Mouse (Mus musculus) kidney, embryonic 15.5 days (tissue): ENCODE measurements at regions not wholly inside any gene's neighbourhood (a gene's known extent, or its start where the extent isn't known, plus 50 kb on each side); places are given as distances from the start of the nearest gene placed in this dataset.

Source experiments
- ATAC-seq: fragments of 200-750 bp; cut with Nextera tagmentation; replicated peaks from 2 replicates; pipeline ENCODE4 v1.8.0; 2017; ENCODE audit warnings: moderate TSS enrichment; ENCODE audit not compliant: low FRiP score
- H3K27ac ChIP-seq: fragments of 300-500 bp; sonication (generic); 2 replicates; pipeline ENCODE4 v1.5.1; 2015; ENCODE audit warnings: mild to moderate bottlenecking, inconsistent platforms
- H3K27me3 ChIP-seq: fragments of 300-500 bp; sonication (generic); 2 replicates; pipeline ENCODE4 v1.6.1; 2015; ENCODE audit warnings: inconsistent platforms
- H3K36me3 ChIP-seq: fragments of 300-500 bp; sonication (generic); 2 replicates; pipeline ENCODE4 v1.6.1; 2015; ENCODE audit warnings: inconsistent platforms
- H3K4me1 ChIP-seq: fragments of 300-500 bp; sonication (generic); 2 replicates; pipeline ENCODE4 v1.6.1; 2015; ENCODE audit warnings: inconsistent platforms
- H3K4me2 ChIP-seq: fragments of 300-500 bp; sonication (generic); 2 replicates; pipeline ENCODE4 v1.6.1; 2015; ENCODE audit warnings: moderate library complexity, mild to moderate bottlenecking, inconsistent platforms
- H3K4me3 ChIP-seq: fragments of 300-500 bp; sonication (generic); replicated peaks from 2 replicates; pipeline ENCODE4 v1.5.1; 2015; ENCODE audit warnings: mild to moderate bottlenecking, inconsistent platforms
- H3K9ac ChIP-seq: fragments of 300-500 bp; sonication (generic); 2 replicates; pipeline ENCODE4 v1.6.1; 2015; ENCODE audit warnings: mild to moderate bottlenecking, inconsistent platforms
- H3K9me3 ChIP-seq: fragments of 300-500 bp; sonication (generic); replicated peaks from 2 replicates; pipeline ENCODE4 v1.6.1; 2016; ENCODE audit warnings: inconsistent platforms
- WGBS: fragments of 180-500 bp; shearing (Covaris S2); methylation state at CpG from one replicate; pipeline ENCODE4 v1.1.7; 2015; ENCODE audit warnings: mixed read lengths; 5-methylcytosine and 5-hydroxymethylcytosine counted together

DNA sequence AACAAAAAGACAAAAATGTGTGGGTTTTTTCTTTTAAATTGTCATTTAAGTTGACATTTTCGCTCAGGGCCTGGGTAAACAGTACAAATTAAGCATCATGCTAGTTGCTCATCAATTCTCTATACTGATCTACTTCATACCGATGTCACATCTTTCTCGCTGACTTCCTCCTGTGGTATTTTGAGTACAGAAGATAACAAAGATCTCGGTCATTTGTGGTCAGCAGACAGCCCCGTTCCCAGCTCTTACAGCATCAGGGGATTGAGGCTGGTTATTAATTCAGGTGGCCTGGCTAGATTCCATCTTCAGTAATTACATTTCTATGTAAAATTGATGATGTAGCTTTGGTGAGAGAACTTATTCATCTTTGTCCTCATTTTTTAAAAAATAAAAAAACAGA is 483.6 kb upstream of the Gm11114 start:
- Histone ChIP-seq H3K27ac (no peak overlapping the region), H3K4me3 (no peak overlapping the region), H3K4me2 (no peak overlapping the region), H3K27me3 (no peaks in the 10 kb centered on the region), H3K9me3 (no peaks in the 10 kb centered on the region), H3K36me3 (no peaks in the 10 kb centered on the region), H3K9ac (no peak overlapping the region), H3K4me1 (no peaks in the 10 kb centered on the region)
- 86% methylated on average over 5 of the region's 5 CpGs for whole genome bisulfite sequencing
- ATAC-seq = no peak

DNA sequence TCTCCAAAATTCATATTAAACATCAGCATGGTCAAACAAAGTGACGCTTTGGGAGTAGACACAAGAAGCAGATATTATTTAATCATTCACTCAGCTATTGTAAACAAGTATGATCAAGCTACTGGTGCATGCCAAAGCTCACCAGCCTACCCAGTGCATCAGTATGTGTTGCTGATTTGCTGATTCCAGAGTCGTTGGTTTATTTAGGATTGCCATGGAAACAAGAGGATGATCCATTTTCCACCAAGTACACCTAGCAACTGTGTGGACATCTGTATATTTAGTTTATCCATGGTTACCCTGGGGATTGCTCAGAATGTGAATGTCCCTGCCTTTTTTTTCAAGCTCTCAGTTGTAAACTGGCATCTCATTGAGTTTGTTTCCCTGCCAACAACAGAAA is 481.9 kb upstream of the Gm11114 start:
- H3K4me1 ChIP-seq = no peaks in the 10 kb centered on the region
- no peaks in the 10 kb centered on the region for H3K27me3 ChIP-seq
- ATAC-seq = no peak
- WGBS = 78% methylated on average over 2 of the region's 2 CpGs
- H3K9ac ChIP-seq = no peak overlapping the region
- H3K27ac ChIP-seq = no peak overlapping the region
- H3K36me3 ChIP-seq = no peaks in the 10 kb centered on the region
- H3K4me3 ChIP-seq = no peak overlapping the region
- H3K9me3 ChIP-seq = no peaks in the 10 kb centered on the region
- H3K4me2 ChIP-seq = no peak overlapping the region

DNA sequence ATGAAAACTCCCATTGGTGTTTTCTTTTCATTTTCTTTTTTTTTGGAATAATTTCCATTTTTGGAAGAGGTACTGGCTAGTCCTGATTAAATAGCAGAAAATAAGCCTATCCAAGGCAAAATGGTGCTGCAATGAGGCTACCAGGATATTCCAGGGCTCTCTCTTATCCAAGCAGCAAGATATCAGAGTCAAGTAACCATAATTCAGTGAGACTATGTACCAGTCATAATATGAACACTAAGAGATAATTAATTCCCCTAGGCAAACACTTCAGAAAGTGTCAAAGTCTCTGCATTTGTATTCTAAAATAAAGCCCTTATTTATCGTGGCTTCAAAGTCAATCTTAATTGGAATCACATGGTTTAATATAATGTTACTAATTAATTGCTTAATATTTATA is 475.1 kb upstream of the Gm11114 start:
- Histone ChIP-seq H3K9ac (no peak overlapping the region), H3K4me3 (no peak overlapping the region), H3K27me3 (no peaks in the 10 kb centered on the region), H3K4me1 (no peaks in the 10 kb centered on the region), H3K4me2 (no peak overlapping the region), H3K27ac (no peak overlapping the region), H3K36me3 (no peaks in the 10 kb centered on the region), H3K9me3 (no peaks in the 10 kb centered on the region)
- WGBS = 82% methylated on average over 1 of the region's 1 CpGs
- no peak for ATAC-seq

DNA sequence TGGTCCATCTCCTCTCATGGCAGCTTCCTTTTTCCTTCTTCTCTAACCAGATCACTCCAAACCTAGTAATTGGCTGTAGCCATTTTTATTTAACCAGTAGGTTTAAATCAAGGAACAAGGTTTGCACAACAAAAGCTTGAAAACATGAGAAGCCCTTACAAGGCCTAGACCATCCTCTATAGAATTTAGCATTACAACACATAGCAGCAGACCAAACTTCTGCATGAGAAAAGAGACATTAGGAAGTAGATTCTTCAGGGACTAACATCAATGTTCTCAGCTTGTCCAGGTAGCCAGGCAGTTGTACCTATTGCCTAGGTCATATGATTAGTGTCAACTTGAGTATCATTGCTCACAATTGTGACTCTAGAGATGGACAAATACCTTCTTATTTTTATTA is 468.6 kb upstream of the Gm11114 start:
- Histone ChIP-seq H3K4me3 (no peak overlapping the region), H3K9me3 (no peaks in the 10 kb centered on the region), H3K4me1 (no peaks in the 10 kb centered on the region), H3K9ac (no peak overlapping the region), H3K27me3 (no peaks in the 10 kb centered on the region), H3K4me2 (no peak overlapping the region), H3K27ac (no peak overlapping the region), H3K36me3 (no peaks in the 10 kb centered on the region)
- ATAC-seq = no peak

DNA sequence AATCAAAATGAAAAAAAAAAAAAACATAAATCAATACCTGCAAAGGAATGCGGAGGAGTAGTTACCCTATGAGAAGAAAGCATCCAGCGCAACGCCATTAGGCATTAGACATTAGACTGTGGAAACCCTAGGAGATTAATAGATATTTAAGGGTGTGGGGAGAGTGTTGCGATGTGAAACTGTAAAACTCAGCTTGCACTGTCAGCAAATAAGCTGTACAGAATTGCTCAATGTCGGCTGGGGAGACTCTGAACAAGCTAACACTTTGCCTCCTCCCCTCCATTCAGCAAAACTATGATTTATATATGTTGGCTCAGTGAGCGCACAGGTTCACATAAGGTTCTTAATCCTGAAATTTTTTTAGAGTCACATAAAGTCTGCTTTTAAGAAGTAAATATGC is 451.0 kb upstream of the Gm11114 start:
- no peaks in the 10 kb centered on the region for H3K27me3 ChIP-seq
- H3K9me3 ChIP-seq = no peaks in the 10 kb centered on the region
- H3K36me3 ChIP-seq = no peaks in the 10 kb centered on the region
- 0 out of 2 replicates have a peak overlapping the region, but pooled peaks have one; percentile 21 for H3K4me2 ChIP-seq
- no peak overlapping the region for H3K4me3 ChIP-seq
- H3K9ac ChIP-seq = no peak overlapping the region
- WGBS = 42% methylated on average over 6 of the region's 6 CpGs
- H3K27ac ChIP-seq = no peak overlapping the region
- ATAC-seq = no peak; the same call in 1 of the 2 replicates
- H3K4me1 ChIP-seq = no peaks in the 10 kb centered on the region

DNA sequence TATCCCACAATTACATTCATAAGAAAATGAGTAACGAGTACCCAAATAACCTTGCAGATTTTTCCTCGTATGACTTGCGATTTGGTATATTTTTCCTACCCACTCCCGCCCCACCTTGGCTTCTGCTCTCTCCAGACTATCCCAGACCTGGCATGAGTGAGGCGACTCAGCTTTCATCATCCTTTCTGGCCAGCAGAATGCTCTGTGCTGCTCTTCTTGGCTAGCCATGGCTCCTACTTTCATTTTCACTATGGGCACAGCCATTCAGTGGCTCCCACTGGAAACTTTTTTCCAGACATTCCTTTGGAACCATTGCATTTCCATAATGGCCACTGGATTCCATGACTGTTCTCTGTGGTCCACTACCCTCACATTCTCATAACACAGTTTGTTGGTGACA is 449.1 kb upstream of the Gm11114 start:
- H3K4me3 ChIP-seq = no peak overlapping the region
- no peaks in the 10 kb centered on the region for H3K27me3 ChIP-seq
- H3K36me3 ChIP-seq = no peaks in the 10 kb centered on the region
- no peak overlapping the region for H3K4me2 ChIP-seq
- 82% methylated on average over 5 of the region's 5 CpGs for WGBS
- H3K4me1 ChIP-seq = no peaks in the 10 kb centered on the region
- H3K27ac ChIP-seq = no peak overlapping the region
- H3K9ac ChIP-seq = no peak overlapping the region
- no peak for ATAC-seq
- H3K9me3 ChIP-seq = no peaks in the 10 kb centered on the region

DNA sequence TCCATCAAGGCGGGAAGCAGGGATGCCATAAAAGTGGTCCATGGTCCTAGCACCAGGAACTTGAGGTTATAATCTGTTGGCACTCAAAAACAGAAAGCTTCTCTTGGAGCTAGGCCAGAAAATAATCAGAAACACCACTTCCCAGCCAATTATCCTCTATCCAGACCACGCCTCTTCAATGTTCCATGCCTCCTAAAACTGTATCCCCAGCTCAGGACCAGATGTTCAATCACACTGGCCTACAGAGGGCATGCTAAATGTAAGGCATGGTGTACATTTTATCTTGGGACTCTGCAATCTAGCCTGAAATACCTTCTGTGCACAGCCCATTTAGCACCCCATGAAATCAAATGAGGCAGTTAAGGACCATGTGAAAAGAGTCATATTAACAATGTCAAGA is 418.4 kb upstream of the Gm11114 start:
- no peak overlapping the region for H3K27ac ChIP-seq

DNA sequence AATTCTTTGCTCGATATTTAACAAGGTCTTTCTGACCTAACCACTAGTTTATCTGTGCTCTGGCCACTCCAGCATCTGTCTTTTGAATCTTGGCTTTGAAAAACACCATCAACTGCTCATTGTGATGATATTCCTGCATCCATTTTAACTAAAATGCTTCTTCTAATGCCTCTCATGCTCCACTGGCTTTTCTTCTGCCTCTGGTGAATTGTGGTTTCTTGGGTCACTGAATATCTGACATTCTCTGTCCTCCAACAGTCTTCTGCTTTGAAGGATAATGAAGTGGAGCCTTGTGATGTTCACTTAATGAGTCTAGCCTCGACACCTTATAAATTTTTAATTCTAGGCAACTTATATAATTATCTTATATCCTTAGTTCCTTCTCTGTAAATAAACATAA is 416.5 kb upstream of the Gm11114 start:
- no peak overlapping the region for H3K27ac ChIP-seq
- no peak overlapping the region for H3K4me3 ChIP-seq
- no peak overlapping the region for H3K4me2 ChIP-seq
- H3K27me3 ChIP-seq = peaks cover 4% of the 10 kb centered on the region; the same call in 1 of the 2 replicates
- ATAC-seq = no peak
- WGBS = 43% methylated on average over 2 of the region's 2 CpGs
- H3K9ac ChIP-seq = no peak overlapping the region
- H3K4me1 ChIP-seq = no peaks in the 10 kb centered on the region
- H3K9me3 ChIP-seq = no peaks in the 10 kb centered on the region
- H3K36me3 ChIP-seq = no peaks in the 10 kb centered on the region

More for the DNA sequence above, 418.4 kb upstream of the Gm11114 start:
- no peak for ATAC-seq
- WGBS = 65% methylated on average over 2 of the region's 2 CpGs
- H3K4me1 ChIP-seq = no peaks in the 10 kb centered on the region
- H3K9me3 ChIP-seq = no peaks in the 10 kb centered on the region
- H3K36me3 ChIP-seq = no peaks in the 10 kb centered on the region
- peaks cover 1% of the 10 kb centered on the region; the same call in 1 of the 2 replicates for H3K27me3 ChIP-seq
- H3K9ac ChIP-seq = no peak overlapping the region
- H3K4me2 ChIP-seq = no peak overlapping the region
- no peak overlapping the region for H3K4me3 ChIP-seq

DNA sequence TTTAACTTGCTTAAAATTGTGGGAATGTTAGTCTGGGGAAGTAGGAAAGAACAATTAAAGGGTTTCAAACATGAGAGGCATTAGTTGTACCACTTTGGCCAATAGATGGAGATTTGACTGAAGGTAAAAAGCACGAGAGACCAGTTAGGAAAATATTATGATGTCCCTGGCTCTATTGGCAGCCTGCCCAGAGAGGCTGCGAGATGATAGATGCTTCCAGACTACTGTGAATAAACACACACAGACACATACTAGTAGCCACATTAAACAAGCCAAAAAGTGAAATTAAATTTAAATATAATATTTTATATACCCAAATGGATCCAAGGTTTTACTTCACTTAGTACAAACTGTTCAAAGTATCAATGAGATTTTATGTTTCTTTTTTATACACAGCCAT is 411.9 kb upstream of the Gm11114 start:
- H3K27me3 ChIP-seq = peaks cover 4% of the 10 kb centered on the region; the same call in 1 of the 2 replicates
- no peak overlapping the region for H3K4me3 ChIP-seq
- 23% methylated on average over 2 of the region's 2 CpGs for WGBS
- H3K36me3 ChIP-seq = no peaks in the 10 kb centered on the region
- no peak for ATAC-seq
- no peaks in the 10 kb centered on the region for H3K4me1 ChIP-seq
- no peak overlapping the region for H3K27ac ChIP-seq
- no peak overlapping the region for H3K4me2 ChIP-seq
- no peaks in the 10 kb centered on the region for H3K9me3 ChIP-seq
- H3K9ac ChIP-seq = no peak overlapping the region

DNA sequence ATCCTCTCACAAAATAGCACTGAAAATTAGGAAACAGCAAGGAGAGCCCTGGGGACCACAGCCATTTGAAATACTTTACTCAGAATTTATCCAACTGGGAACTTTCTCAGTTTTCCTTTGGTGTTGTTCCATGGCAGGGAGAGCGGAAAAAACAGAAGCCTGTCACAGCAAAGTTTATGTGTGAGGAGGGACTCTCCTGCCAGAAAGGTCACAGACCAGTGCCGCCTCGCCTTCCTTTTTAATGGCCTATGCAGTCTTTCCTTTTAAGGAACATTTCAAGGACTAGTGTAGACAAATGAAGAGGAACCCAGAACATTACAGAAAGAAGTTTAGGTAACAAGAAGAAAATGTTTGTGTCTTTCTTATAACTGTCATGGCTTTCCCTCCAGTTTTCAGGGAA is 406.3 kb upstream of the Gm11114 start:
- H3K4me3 ChIP-seq = no peak overlapping the region
- H3K27me3 ChIP-seq = no peaks in the 10 kb centered on the region
- no peak overlapping the region for H3K27ac ChIP-seq
- no peaks in the 10 kb centered on the region for H3K9me3 ChIP-seq
- H3K4me2 ChIP-seq = no peak overlapping the region
- no peaks in the 10 kb centered on the region for H3K36me3 ChIP-seq
- peak; percentile 78 for ATAC-seq
- 17% methylated on average over 3 of the region's 3 CpGs for WGBS
- H3K9ac ChIP-seq = no peak overlapping the region
- H3K4me1 ChIP-seq = peaks cover 2% of the 10 kb centered on the region; the same call in 1 of the 2 replicates

DNA sequence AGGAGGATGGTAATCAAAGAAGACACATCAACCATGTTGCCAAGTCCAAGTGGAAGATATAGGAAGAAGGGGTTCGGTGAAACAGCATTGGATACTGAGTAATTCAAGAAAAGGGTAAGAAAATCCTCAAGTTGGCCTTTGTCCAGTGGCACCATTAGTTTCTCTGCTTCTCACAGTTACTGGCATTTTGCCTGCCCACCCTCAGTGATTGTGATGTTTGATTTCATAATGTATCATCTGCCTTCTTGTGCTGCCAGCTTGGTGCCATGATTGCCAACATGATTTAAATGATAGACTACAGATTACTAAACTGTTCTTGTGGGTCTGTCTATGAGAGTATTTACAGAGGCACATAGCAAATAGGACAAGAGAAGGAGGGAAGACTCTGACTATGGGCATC is 399.3 kb upstream of the Gm11114 start:
- Histone ChIP-seq H3K27me3 (no peaks in the 10 kb centered on the region), H3K27ac (no peak overlapping the region), H3K4me1 (no peaks in the 10 kb centered on the region), H3K9ac (no peak overlapping the region), H3K9me3 (no peaks in the 10 kb centered on the region), H3K4me3 (no peak overlapping the region), H3K4me2 (no peak overlapping the region), H3K36me3 (no peaks in the 10 kb centered on the region)
- ATAC-seq = no peak
- 90% methylated on average over 1 of the region's 1 CpGs for WGBS

DNA sequence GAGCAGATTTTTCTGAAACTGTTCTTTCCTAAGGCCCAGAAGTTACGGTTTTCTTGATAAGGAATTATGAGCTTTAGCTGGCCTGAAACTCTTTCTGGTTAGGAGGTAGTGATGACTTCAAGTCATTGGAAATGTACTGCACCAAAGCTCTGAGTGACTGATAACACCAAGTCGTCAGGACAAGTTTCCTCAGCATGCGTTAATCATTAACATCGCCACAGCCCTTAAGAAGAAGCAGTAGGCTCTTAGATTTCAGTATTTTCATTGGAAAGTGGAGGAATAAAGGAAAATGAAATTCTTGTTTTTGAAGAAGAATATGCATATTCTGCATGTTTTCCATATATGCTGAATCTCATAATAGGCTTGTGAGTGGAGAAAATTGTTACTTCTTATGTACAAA is 390.3 kb upstream of the Gm11114 start:
- H3K27me3 ChIP-seq = no peaks in the 10 kb centered on the region
- no peaks in the 10 kb centered on the region for H3K9me3 ChIP-seq
- H3K9ac ChIP-seq = no peak overlapping the region
- WGBS = 71% methylated on average over 4 of the region's 4 CpGs
- no peak overlapping the region for H3K4me3 ChIP-seq
- no peak for ATAC-seq
- no peak overlapping the region for H3K4me2 ChIP-seq
- no peaks in the 10 kb centered on the region for H3K36me3 ChIP-seq
- no peaks in the 10 kb centered on the region for H3K4me1 ChIP-seq
- H3K27ac ChIP-seq = no peak overlapping the region

DNA sequence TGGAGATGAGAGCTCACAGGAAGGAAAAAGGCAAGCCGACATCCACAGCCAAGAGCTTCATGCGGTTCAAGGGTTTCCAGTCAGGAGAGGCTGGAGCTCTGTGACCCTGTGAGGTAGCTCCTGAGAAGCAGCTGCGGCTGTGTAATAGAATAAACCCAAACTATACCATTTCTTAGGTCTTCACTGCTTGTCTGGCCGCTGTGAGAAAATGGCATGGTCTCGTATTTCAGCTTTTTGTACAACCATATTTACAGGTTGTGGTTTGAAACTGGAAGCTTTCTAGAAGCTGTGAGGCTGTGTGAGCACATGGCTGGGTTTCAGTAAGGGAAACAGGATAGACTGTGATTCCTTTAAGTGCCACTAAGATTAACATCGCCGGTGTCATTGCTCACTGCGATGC is 388.6 kb upstream of the Gm11114 start:
- 77% methylated on average over 8 of the region's 8 CpGs for WGBS

More for the DNA sequence above, 388.6 kb upstream of the Gm11114 start:
- H3K27ac ChIP-seq = no peak overlapping the region
- H3K4me2 ChIP-seq = no peak overlapping the region
- no peaks in the 10 kb centered on the region for H3K27me3 ChIP-seq
- H3K4me3 ChIP-seq = no peak overlapping the region
- H3K9ac ChIP-seq = no peak overlapping the region
- H3K36me3 ChIP-seq = no peaks in the 10 kb centered on the region
- ATAC-seq = no peak
- no peaks in the 10 kb centered on the region for H3K4me1 ChIP-seq
- no peaks in the 10 kb centered on the region for H3K9me3 ChIP-seq
